Mouse (Mus musculus): ENCODE measurements around the gene Specc1.

DNA sequence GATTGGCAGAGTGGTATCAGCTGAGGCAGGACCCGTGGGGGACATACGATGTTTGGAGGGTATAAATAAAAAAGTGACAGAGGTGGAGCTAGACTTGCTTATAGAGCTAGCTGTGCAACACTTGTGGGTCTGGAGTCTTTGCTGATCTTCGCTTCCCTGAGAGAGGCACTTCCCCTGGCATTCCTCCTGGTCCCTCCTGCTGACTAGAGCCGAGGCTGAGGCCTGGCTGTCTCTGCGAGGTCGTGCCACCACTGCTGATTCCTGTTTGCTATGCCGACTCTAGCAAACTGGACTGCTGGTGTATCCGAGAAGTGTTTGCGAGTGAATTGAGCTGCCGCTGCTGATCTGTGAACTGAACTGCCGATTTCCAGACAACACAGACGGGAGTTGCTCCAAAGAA, 43.5 kb downstream of the Specc1 start:
- TF ChIP-seq POLR2A (IDR thresholded peaks at IDR 0.05; ENCODE audit: borderline replicate concordance, insufficient read depth, low read length) = no peak
- TF ChIP-seq CTCF (IDR thresholded peaks at IDR 0.05; ENCODE audit: borderline replicate concordance, insufficient read depth, low read depth, low read length) = no peak
